Comparison of ENCODE assay signal across 16 mouse cellular contexts in the genomic region with DNA sequence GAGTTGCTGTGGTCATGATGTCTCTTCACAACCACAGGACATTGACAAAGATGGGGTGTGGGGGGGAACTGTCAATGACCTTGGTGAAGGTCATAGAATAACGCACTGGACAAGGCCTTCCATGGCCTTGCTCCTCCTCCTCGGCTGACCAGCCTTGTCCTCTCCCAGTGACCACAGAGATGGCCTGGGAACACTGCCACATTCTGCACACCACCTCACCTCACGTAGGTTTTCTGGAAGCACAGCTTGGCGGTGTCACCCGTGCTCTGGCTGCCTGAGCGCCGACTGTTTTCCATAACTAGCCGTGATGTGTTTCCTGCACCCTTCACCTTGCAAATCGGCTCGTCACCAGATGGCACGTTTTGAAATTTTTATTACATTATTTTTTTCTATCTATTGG. TPM values are rescaled to one million over a fixed set of nuclear protein-coding genes. Genes with fewer than 3 reads are reported as not detected.
DNase-seq lines count a peak whose midpoint lies in the region; TF ChIP-seq lines count a peak whose summit lies in the region.
"Had no signal": no experiment of that assay in that cellular context is flagged by ENCODE, and none has a peak within 500 bp of the region (broad histone marks: within the 10 kb centered on the region; RNA-seq: fewer than 3 reads in every experiment).

No protein-coding gene starts in this region.

- 94% methylated on average over 11 of the region's 11 CpGs for WGBS in olfactory bulb, adult 2 months

- peak; percentile 75 for DNase-seq in cerebellum, adult 9-11 months
- DNase-seq in cerebellum, adult 9-10 months: no peak
- peak; percentile 73 for DNase-seq in brain, adult 2 months (ENCODE audit: low read depth, low spot score)
- DNase-seq in gastrocnemius, adult 2 months: no peak
- DNase-seq: adrenal gland, adult 2 months; adrenal gland, postnatal 10 days; adrenal gland, postnatal 25 days; forebrain, postnatal 0 days had no signal

- H3K27ac ChIP-seq in olfactory bulb, adult 2 months (ENCODE audit: insufficient read depth, low read depth, low read length): peak overlapping the region; percentile 88; the same call in 1 of the 2 replicates
- H3K27ac ChIP-seq in gastrocnemius, adult 2 months: no peak overlapping the region
- H3K27ac ChIP-seq: embryonic facial prominence, embryonic 10.5 days; embryonic facial prominence, embryonic 12.5 days; forebrain, embryonic 13.5 days; forebrain, embryonic 15.5 days had no signal

- no peak for TF ChIP-seq POLR2A in olfactory bulb, adult 2 months (IDR thresholded peaks at IDR 0.05; ENCODE audit: insufficient read depth, low read depth, low read length)

- intact Hi-C loops in gastrocnemius, adult 2 months (cut with DNase I): no loop called here

- H3K4me3 ChIP-seq in olfactory bulb, adult 2 months (ENCODE audit: insufficient read depth, low read depth, low read length): no peak overlapping the region
- no peak overlapping the region for H3K4me3 ChIP-seq in gastrocnemius, adult 2 months
- H3K4me3 ChIP-seq: embryonic facial prominence, embryonic 10.5 days; embryonic facial prominence, embryonic 12.5 days; forebrain, embryonic 13.5 days; forebrain, embryonic 15.5 days had no signal

- peaks cover 54% of the 10 kb centered on the region for H3K4me1 ChIP-seq in olfactory bulb, adult 2 months (ENCODE audit: control insufficient read depth, insufficient read depth, low read length)
- H3K4me1 ChIP-seq: embryonic facial prominence, embryonic 10.5 days; embryonic facial prominence, embryonic 12.5 days; forebrain, embryonic 13.5 days; forebrain, embryonic 15.5 days had no signal

- no peak for TF ChIP-seq CTCF in olfactory bulb, adult 2 months (IDR thresholded peaks at IDR 0.05; ENCODE audit: insufficient read depth, low read depth, low read length)
- TF ChIP-seq CTCF in gastrocnemius, adult 2 months (IDR thresholded peaks at IDR 0.05): no peak

RNA-seq across cellular contexts. Expression of gene Kcnk12, which starts 32.8 kb away (rescaled TPM):
- polyA plus RNA-seq in olfactory bulb, adult 2 months (2012; ENCODE audit: insufficient read depth, insufficient read length, low replicate concordance, missing spikeins): not detected in 2 replicates
- total RNA-seq in gastrocnemius, adult 2 months (2021): not detected
- total RNA-seq: MEL had no signal
- polyA plus RNA-seq: embryonic facial prominence, embryonic 14.5 days; forebrain, embryonic 11.5 days had no signal

Comparison
In these comparisons a context has a peak if more than half of its experiments do, and no peak if none do; other contexts are left out.
1. DNase-seq: peak in cerebellum, adult 9-11 months (single experiment) and brain, adult 2 months (single experiment); none in cerebellum, adult 9-10 months (single experiment) and gastrocnemius, adult 2 months (single experiment).